Mouse (Mus musculus): ENCODE results near the gene Bglap.

Bglap gene

DNA sequence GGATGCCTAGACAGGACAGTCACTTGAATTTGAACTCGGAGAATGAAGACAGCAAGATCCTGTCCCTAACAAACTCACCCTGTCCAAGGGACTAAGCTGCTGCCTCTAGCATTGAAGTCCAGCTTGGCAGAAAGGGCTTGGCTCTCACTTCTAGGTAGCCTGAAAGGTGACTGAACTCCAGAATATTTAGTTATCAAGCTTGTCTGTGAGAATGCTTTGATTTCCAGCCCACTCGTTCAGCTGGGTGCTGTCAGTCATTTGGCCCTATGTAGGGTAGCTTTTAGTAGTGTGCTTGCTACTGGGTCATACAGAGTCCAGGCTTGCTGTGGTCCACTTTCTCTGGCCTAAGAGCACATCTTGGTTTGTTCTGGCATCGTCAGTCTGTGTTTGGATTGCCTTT lies 45.3 kb downstream of the Bglap start:
- no peak for DNase-seq

DNA sequence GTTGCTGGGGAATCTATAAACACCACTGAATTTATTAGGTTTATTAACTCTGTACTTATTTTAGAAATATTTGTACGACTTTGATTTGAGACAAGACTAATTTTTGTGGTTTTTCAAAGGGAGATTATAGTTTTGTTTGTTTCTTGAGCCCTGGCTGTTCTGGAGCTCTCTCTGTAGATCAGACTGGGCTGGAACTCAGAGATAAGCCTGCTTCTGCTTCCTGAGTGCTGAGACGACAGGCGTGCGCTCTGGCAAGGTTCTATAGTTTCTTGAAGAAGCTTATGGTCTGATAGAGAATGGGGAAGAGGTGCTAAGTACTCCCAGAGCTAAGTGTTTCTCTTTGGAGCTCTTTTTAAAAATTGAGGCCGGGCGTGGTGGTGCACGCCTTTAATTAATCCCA lies 45.9 kb downstream of the Bglap start:
- DNase-seq, result no peak

DNA sequence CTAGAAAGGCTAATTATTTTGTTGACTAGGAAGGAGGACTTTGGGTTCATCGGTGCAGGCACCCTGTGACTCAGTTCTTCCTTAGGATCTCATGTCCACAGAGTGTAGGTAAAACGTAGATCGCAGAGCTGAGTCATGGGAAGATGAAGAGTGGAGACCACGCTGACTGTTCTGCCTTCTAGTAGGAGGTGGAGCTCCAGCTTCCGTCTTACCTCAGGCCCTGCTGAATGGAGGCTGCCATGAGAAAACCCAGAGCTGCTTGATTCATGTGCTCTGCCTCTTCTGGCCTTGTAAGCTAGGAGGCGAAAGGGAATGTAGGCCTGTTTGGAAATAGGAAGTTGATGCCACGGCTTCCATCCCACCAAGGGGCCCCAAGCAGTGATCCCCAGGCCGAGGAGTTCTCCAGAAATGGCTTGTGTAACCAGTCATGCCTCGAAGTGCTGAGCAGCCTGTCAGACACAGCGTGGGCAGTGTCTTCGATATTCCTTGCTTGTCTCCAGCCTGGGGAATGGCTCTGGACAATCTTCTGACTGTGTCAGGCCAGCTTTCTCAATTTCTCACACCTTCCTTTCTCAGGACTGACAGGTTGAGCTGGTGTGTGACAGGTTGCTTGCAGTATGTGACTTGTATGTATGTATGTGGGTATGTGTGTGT lies 46.8 kb downstream of the Bglap start:
- DNase-seq, result peak; percentile 25

DNA sequence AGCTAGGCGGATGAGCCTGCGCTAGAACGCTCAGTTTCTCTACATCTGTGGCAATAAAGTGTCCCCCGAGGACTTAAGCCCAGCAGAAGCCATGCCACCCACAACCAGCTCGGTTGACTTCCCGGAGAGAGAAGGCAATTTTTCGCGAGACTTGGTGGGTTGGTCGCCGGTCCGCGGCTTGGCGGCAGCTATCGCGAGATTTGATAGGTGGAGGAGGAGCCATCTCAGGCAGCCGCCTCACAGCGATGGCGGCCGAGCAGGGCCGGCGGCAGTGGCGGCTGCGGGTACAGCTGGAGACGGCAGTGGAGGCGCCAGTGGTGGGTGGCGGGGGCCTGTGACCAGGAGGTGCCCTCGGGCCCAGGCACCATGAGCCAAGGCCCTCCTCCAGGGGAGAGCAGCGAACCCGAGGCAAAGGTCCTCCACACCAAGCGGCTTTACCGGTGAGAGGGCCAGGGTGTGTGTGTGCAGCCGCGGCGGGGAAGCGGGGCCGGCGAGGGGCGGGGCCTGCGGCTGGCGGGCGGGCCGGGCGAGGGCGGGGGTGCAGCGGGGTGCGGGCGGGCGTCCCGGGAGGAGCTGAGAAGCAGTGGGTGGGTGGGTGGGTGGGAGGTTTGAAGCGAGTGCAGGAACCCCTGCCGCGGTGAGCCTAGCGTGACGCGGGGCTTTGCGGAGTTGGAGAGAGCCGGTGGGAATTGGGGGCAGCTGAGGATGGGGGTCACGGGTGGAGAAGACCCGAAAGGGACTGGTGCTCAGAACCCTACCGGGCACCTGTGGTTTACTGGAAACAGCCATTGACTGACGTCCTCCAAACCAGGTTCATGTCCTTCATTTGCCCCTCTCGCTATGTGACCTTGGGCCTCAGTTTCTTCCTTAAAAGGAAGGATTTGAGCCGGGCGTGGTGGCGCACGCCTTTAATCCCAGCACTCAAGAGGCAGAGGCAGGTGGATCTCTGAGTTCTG lies 47.9 kb downstream of the Bglap start, which contains the start of the genes Tmem79 and Smg5:
Tmem79 (minus strand) TSS at position 91 of the 956 bp plus-strand sequence.
Smg5 (plus strand) TSS at position 203 of the 956 bp plus-strand sequence.
- DNase-seq, result peak; percentile 97

DNA sequence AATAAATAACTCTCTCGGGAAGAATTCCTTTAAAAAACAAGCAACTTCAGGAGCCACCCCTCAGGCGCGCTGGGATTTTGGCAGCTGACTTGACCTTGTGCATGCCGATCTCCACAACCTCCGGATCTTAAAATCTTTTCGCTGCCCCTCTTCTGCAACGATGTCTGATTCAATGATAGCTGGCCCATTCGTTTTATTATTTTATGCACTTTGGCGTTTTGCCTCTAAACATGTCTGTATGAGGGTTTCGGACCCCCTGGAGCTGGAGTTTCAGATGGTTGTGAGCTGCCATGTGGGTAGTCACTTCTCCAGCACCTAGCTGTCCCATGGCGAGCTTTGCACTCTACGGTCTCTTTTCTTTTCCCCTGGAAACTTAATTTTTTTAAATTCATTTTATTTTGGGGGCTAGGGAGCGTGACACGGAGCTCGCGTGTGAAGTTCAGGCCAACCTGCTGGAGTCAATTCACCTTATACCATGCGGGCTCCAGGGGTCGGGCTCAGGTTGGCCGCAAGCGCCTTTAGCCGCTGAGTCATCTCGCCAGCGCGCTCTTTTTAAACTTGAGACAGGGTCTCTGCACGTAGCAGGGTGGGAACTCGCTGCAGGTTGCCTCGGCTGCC lies 48.7 kb downstream of the Bglap start:
- no peak for DNase-seq

DNA sequence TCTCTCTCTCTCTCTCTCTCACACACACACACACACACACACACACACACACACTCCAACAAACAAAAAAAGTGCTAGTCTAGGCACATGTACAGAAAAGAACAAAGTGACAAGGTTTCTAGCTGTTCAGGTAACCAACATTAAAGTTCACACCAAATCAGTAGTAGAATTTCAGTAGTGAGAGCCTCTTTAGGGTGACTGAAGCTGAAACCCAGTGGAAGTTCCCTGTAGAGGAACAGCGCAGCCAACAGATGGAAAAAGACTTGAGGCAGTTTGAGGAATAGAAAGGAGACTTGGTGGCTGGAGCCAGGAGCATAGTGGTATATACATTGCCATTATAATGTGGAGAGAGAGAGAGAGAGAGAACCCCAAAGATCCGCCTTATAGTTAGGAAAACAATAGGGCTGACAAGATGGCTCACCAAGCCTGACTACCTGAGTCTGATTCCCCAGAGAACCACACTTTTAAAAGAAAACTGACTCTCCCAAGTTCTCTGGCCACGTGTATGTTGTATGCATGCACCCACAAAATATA lies 49.3 kb downstream of the Bglap start:
- DNase-seq, result no peak

DNA sequence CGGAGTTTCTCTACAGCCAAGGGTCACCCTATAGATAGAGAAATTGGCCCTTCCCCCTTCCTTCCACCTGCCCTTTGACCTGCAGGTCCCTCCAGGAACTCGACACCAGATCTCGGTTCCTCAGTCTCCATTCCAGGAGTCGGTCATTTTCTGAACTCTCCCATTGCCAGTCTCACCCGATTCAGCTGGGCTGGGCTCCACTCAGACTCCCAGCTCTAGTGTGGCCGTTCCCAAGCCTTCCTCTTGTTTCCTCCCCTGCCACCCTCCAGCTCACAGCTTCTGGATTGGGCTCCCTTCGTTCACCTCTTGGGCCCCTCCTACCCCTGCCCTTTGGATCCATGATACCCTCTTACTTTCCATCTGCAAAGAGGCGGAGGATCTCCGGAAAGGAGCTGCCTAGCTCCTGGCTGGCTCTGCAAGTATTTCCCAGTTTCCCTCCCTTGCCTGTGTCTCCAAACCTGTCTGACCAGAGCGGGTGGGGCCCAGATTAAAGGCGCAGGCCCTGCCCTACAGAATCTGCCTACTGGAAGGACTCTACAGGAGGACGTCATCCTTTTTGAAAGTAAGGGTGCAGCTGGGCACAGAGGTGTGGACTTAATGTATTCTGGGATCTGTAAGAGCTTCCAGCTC lies 50.1 kb downstream of the Bglap start:
- no peak for DNase-seq
